Mouse (Mus musculus): Measurements from ENCODE around the gene 3300002I08Rik.
"Not testable (repeated sequence)": the region's sequence is repeated elsewhere in the genome, so short reads cannot be mapped to it uniquely, and the experiment has no call there.

Gene 3300002I08Rik

DNA sequence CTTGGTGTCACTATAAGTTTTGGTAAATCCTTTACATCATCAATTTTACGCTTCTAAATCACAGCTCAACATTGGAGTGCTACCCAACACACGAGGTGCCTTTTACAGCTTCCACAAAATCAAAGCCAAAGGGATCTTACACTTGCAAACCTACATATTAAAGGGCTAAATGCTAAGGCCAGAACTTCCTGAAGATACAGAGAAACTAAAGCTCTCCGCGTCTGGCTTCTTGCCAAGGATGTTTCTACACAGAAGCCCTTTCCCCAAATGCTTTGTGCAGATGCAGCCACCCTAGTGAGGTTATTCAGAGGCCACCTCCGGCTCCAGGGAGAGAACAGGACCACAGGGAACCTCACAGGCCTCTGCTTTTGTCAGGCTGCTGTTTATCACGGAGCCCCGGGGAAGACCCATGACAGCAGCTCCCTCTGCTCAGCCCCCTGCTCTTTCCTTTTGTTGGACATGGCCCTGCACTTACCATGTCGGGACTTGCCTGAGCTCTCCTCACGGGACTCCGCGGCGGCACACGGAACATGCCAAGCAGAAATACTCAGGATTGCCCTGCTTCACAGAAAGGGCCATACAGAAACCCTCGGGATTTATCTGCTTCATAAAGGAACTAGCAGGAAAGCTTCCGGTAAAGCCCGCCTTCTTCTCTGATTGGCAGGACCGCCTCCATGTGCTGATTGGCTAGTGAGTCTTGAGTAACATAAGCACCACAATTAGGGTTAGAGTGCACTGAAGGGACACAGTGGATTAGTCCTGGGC lies at the start of gene 3300002I08Rik:
Gene 3300002I08Rik, minus strand, starts transcription at position 653 of the 765 bp plus-strand sequence.
- peak; percentile 83 for DNase-seq

DNA sequence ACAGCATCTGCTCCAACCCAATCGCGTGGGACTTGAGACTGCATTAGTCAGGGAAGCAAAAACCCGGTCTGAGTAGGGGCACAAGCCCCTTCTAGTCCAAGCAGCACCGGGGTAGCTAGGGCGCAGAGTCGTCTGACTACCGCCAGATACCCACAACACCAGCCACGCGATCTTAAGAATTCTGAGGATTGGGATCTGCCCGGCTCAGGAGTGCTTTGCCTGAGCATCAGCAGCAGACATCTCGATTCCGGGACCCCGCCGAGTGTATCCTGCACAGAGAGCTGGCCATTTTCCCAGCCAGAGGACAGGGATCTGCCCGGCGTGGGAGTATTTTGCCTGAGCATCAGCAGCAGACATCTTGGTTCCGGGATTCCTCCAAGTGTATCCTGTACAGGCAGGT lies 49.6 kb upstream of the 3300002I08Rik start:
- not testable (repeated sequence) for DNase-seq

GRCm38 (mm10) chr2:150390198-150390597 lies 27.6 kb upstream of the 3300002I08Rik start:
- no peak for DNase-seq

GRCm38 (mm10) chr2:150385553-150386106 lies 23.1 kb upstream of the 3300002I08Rik start:
- not testable (repeated sequence) for DNase-seq

GRCm38 (mm10) chr2:150362878-150363229 lies 289 bp upstream of the 3300002I08Rik start:
- DNase-seq, result no peak

DNA sequence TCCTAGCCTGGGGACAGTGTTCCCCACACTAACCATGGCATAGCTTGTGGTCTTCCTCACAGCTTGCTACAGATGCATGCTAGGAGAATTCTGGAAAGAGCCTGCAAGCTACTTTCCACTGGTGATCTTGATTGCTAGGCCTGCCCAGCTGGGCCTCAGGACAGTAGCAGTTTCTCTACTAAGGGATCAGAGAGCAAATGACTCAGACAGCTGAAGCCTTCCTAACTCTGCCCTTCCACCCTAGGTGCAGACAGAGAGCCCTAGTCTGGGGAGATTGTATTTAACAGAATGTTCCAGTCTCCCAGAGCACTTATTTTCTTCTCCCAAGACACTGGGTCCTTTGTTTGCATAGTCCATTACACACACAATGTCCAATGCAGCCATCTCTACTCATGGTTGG lies 5.4 kb downstream of the 3300002I08Rik start:
- not testable (repeated sequence) for DNase-seq

GRCm38 (mm10) chr2:150323402-150323801 lies 39.2 kb downstream of the 3300002I08Rik start, which contains the start of gene Gm10130:
Gene Gm10130, plus strand, starts transcription at chr2:150323702.
- DNase-seq, result no peak

DNA sequence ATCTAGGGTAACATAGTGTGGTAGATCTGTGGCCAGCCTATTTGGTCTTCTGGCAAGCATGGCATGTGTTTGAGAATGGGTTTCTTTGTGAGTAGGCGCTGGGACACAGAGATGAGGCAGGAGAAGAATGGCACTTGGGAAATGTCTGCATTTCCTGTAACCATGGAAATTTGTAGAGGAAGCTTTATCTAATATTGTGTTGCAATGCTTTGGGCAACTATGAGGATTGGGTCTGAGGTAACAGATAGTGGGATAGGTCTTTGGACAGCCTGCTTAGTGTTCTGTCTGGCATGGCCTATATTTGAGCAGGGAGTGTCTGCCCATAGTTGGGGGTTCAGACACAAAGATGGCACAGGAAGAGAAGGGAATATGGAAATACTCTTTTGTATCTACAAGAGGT lies 43.6 kb downstream of the 3300002I08Rik start:
- DNase-seq, result no peak

DNA sequence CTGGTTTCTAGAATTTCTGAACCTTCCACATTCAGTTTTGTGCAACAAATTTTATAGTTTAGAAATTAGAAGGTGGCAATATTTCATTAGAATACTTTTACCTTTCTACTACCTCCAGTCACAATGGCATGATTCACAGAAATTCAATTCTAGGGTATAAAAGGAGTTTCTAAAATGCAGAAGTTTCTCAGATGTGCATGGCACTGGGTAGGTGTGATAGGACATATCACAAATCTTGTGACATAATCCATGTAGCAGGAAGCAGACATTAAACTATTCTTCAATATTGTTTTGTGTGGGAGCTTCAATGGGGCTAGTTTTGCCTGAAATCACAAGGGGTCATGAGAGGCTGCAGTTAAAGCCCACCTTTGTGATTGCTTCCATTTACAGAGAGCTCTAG lies 46.4 kb downstream of the 3300002I08Rik start:
- no peak for DNase-seq

DNA sequence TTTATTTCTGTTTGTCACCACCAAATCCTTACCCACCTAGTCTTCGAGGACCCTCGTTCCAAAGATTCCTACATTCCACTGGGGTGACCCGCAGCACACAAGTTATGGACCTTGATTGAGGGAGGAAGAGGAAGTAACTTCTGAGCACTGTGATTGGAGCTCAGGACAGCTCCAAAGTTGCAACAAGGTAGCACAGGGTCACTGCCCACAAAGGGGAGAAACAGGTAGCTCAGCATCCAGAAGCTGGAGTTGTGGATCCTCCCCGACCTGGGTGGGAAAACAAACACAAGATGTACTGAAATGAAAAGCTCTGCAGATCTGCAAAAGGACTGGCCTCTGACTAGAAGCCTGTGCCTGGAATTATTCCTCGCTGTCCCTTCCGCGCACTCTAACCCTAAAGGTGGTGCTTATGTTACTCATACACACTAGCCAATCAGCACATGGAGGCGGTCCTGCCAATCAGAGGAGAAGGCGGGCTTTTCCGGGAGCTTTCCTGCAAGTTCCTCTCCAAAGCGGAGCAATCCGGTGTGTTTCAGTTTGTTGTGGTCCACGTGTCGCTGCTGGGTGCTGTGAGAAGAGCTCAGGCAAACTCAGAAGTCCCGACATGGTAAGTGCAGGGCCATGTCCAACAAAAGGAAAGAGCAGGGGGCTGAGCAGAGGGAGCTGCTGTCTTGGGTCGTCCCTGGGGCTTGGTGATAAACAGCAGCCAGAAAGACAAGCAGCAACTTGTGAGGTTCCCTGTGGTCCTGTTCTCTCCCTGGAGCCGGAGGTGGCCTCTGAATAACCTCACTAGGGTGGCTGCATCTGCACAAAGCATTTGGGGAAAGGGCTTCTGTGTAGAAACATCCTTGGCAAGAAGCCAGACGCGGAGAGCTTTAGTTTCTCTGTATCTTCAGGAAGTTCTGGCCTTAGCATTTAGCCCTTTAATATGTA lies 51.3 kb downstream of the 3300002I08Rik start:
- DNase-seq, result peak; percentile 85

DNA sequence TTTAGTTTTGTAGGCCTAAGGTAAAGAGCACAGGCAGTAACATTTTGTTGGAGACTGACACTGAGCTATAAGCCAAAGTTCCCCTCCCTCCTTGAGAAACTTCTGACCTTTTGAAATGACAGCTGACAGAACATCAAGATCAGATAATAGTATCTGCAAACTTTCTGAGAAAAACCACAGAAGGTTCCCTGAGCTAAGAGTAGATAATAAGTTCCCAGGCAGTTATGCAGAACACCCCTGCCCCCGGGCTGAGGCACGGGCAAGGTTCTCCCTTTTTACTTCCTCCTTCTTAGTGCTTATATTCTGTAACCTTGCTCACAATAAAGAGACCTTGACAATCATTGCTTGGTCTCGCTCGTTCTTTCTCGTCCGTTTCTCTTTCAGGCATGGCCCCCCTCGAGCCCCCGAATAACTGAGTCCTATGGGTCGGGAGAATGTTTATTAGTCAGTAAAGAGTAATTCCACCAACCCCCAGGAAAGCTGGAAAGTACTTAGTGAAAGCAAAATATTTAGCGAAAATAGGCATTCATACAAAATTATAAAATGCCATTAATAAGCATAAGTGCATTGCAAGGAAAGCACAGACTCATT lies 55.3 kb downstream of the 3300002I08Rik start:
- no peak for DNase-seq

- DNase-seq, result no peak
These were observed 63.5 kb downstream of the 3300002I08Rik start for GRCm38 (mm10) chr2:150299096-150299495.

DNA sequence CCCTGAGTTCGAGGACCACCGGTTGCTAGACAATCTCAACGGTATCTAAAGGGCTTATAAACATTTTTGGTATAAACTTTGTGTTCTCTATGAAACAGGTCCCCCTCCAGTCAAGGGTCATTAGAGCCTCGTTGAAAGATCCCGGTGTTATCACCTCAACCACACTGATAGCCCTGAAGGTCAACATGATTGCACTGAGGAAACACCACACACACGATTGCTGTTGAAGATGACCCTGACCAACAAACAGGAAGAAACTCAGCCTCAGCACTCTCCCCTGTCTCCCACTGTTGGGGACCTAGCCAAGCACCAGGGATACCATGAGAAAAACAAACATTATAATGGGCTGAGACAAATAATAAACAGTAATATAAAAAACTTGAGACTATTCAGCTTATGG lies 68.9 kb downstream of the 3300002I08Rik start:
- DNase-seq, result no peak

All from cerebellum, adult 11 months (tissue).